Mouse (Mus musculus) embryonic facial prominence, embryonic 13.5 days (tissue): Measurements from ENCODE around the gene Neurl3. TPM values are rescaled to one million over a fixed set of nuclear protein-coding genes. Genes with fewer than 3 reads are reported as not detected.

ENCODE experiments used
- ATAC-seq: fragments of 200-750 bp; cut with Nextera tagmentation; 2 replicates; pipeline ENCODE4 v1.8.0; 2017; ENCODE audit warnings: low read depth; ENCODE audit not compliant: insufficient number of reproducible peaks, insufficient read depth, low FRiP score, low TSS enrichment
- H3K27ac ChIP-seq: fragments of 300-500 bp; sonication (generic); 2 replicates; pipeline ENCODE4 v1.5.1; 2015; ENCODE audit warnings: moderate library complexity, mild to moderate bottlenecking, inconsistent platforms
- H3K27me3 ChIP-seq: fragments of 300-500 bp; sonication (generic); 2 replicates; pipeline ENCODE4 v1.6.1; 2015; ENCODE audit warnings: mild to moderate bottlenecking, inconsistent platforms
- H3K36me3 ChIP-seq: fragments of 300-500 bp; sonication (generic); 2 replicates; pipeline ENCODE4 v1.6.1; 2015; ENCODE audit warnings: mild to moderate bottlenecking, inconsistent platforms
- H3K4me1 ChIP-seq: fragments of 300-500 bp; sonication (generic); 2 replicates; pipeline ENCODE4 v1.6.1; 2015; ENCODE audit warnings: inconsistent platforms
- H3K4me2 ChIP-seq: fragments of 300-500 bp; sonication (generic); 2 replicates; pipeline ENCODE4 v1.6.1; 2015; ENCODE audit warnings: moderate library complexity, mild to moderate bottlenecking, inconsistent platforms
- H3K4me3 ChIP-seq: fragments of 300-500 bp; sonication (generic); 2 replicates; pipeline ENCODE4 v1.5.1; 2015; ENCODE audit warnings: mild to moderate bottlenecking, inconsistent platforms
- H3K9ac ChIP-seq: fragments of 300-500 bp; sonication (generic); 2 replicates; pipeline ENCODE4 v1.6.1; 2015; ENCODE audit warnings: mild to moderate bottlenecking, inconsistent platforms
- H3K9me3 ChIP-seq: fragments of 300-500 bp; sonication (generic); 2 replicates; pipeline ENCODE4 v1.6.1; 2016; ENCODE audit warnings: inconsistent platforms
- WGBS: fragments of 180-500 bp; shearing (Covaris S2); methylation state at CpG from one replicate; pipeline ENCODE4 v1.1.7; 2015; ENCODE audit warnings: mixed read lengths; 5-methylcytosine and 5-hydroxymethylcytosine counted together
- polyA plus RNA-seq: library from polyadenylated mRNA; unstranded; fragments of >200 nt; fragmentation: Nextera tagmentation; extraction: Ambion mirVana; gene quantifications from 2 replicates; pipeline ENCODE4 v1.2.1, GENCODE M21; 2015

Gene Neurl3
- polyA plus RNA-seq, 1 experiment from 2014 or later = 0.86 TPM

DNA sequence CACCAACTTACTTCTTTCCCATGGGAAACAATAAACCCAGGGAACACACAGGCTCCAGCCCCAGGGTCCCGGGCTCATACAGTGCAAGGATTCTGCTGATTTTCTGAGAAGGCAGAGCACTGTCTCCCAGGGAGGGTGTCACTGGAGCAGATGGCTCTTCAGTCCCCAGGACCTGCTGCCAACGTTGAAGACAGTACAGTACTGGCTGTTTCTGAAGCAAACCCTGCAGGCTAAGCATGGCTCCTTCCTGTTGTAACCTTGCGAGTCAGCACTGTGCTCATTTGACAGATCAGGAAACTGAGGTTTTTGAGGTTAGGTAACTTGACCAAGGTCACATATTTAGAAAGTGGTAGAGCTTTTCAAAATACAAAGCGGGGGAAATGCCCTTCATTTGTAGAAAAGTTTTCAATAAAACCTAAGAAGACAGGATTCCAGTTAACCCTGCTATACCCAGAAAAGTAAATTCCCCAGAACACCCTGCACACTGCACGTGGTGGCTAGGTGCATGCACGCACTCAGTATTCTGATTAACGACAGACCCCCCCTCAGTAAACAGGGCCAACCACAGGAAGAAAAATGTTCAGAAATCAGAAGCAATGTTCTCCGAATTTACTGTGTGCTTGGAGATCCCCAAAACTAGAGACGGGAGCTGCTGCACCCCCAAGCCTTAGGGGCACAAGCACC is 22.1 kb upstream of the Neurl3 start:
- peaks cover 3% of the 10 kb centered on the region; the same call in 1 of the 2 replicates for H3K4me1 ChIP-seq
- H3K9me3 ChIP-seq = no peaks in the 10 kb centered on the region
- H3K4me2 ChIP-seq = no peak overlapping the region
- H3K36me3 ChIP-seq = no peaks in the 10 kb centered on the region
- no peak for ATAC-seq
- no peak overlapping the region for H3K9ac ChIP-seq
- H3K4me3 ChIP-seq = no peak overlapping the region
- H3K27me3 ChIP-seq = peaks cover 48% of the 10 kb centered on the region
- H3K27ac ChIP-seq = no peak overlapping the region
- 67% methylated on average over 9 of the region's 9 CpGs for WGBS

- Histone ChIP-seq H3K9me3 (no peaks in the 10 kb centered on the region), H3K27me3 (peaks cover 26% of the 10 kb centered on the region), H3K4me3 (no peak overlapping the region), H3K4me2 (no peak overlapping the region), H3K27ac (no peak overlapping the region), H3K9ac (no peak overlapping the region), H3K4me1 (peaks cover 3% of the 10 kb centered on the region; the same call in 1 of the 2 replicates), H3K36me3 (no peaks in the 10 kb centered on the region)
- no peak for ATAC-seq
- WGBS = 75% methylated on average over 3 of the region's 3 CpGs
Observed at GRCm38 (mm10) chr1:36294402-36294801, 19.9 kb upstream of the Neurl3 start.

DNA sequence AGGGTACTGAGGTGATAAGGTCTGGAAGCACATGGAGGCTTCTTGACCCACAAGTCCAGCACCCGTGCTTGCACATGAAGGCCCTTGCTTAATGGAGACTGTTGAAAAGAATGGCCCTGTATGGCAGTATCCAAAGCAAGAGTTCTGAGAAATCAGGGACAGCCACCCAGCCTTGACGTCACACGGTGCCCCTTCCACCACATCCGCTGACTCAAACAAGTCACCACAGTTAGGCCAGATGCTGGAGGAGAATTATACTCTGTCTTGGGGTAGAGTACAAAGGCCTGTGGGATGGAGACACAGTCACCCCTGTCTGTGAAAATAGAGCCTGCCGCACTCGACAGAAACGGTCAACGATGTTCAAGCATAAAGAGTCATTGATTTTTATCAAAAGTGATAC is 19.0 kb upstream of the Neurl3 start:
- Histone ChIP-seq H3K9me3 (no peaks in the 10 kb centered on the region), H3K4me1 (no peaks in the 10 kb centered on the region), H3K4me2 (no peak overlapping the region), H3K27me3 (peaks cover 17% of the 10 kb centered on the region), H3K27ac (no peak overlapping the region), H3K9ac (no peak overlapping the region), H3K36me3 (no peaks in the 10 kb centered on the region), H3K4me3 (no peak overlapping the region)
- no peak; the same call in 1 of the 2 replicates for ATAC-seq
- 91% methylated on average over 8 of the region's 8 CpGs for WGBS

DNA sequence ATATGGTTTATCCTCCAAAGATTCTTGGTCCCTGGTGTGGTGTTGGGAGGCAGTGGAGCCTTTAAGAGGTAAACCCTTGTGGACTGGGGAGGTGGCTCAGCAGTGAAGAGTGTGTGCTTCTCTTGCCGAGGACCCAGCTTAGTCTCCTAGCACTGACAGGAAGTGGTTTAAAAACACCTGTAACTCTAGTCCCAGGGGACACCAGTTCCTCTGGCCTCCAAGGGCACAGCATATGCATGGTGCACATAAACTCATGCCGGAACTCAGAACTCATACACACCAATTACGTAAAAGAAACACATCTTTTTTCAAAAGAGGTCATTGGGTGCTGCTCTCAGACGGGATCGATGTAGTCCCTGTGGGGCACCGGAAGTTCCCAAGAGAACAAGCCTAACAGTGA is 7.4 kb upstream of the Neurl3 start:
- no peak for ATAC-seq
- H3K4me2 ChIP-seq = no peak overlapping the region
- H3K36me3 ChIP-seq = no peaks in the 10 kb centered on the region
- 85% methylated on average over 6 of the region's 6 CpGs for WGBS
- no peak overlapping the region for H3K27ac ChIP-seq
- no peak overlapping the region for H3K4me3 ChIP-seq
- H3K4me1 ChIP-seq = no peaks in the 10 kb centered on the region
- H3K27me3 ChIP-seq = no peaks in the 10 kb centered on the region
- H3K9ac ChIP-seq = no peak overlapping the region
- H3K9me3 ChIP-seq = no peaks in the 10 kb centered on the region

DNA sequence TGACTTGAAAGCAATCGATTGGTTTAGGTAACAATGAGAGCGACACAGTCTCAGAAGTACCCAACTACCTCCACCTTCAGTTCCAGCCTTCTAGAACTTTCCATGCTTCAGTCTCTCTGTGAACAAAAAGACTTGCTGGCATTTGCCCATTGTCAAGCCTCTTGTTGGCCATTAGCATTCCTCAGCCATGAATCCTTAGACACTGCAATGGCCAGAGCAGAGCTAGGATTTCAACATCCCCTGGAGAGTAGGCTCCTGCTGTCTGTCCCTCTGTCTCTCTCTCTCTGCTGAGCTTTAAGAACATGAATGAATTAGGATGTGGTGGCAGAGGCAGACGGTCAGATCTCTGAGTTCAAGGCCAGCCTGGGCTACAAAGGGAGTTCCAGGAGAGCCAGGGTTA is 6.5 kb upstream of the Neurl3 start:
- Histone ChIP-seq H3K27ac (no peak overlapping the region), H3K9me3 (no peaks in the 10 kb centered on the region), H3K4me3 (no peak overlapping the region), H3K27me3 (no peaks in the 10 kb centered on the region), H3K9ac (no peak overlapping the region), H3K4me1 (no peaks in the 10 kb centered on the region), H3K36me3 (no peaks in the 10 kb centered on the region), H3K4me2 (no peak overlapping the region)
- 90% methylated on average over 3 of the region's 3 CpGs for WGBS
- no peak for ATAC-seq

DNA sequence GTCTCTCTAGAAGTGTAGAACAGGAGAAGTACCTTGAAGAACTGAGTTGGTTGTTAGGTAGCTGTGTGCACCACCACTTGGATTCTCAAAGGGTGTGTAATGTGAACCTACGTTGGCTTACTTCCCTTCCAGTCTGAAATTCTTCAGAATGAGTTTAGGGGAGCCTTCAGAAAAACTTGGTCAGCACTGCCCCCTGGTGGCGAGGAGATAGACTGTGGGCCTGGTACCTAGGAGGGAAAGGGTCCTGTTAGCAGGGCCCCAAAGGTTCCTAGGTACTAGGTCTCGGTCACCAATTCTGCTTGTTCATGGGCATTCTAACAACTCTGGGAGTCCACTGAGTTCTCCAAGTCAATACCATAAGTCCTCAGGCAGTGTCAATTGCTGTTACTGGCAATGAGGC is 4.7 kb upstream of the Neurl3 start:
- H3K9me3 ChIP-seq = no peaks in the 10 kb centered on the region
- WGBS = 21% methylated on average over 3 of the region's 3 CpGs
- no peaks in the 10 kb centered on the region for H3K36me3 ChIP-seq
- H3K9ac ChIP-seq = no peak overlapping the region
- H3K4me2 ChIP-seq = no peak overlapping the region
- no peaks in the 10 kb centered on the region for H3K27me3 ChIP-seq
- H3K4me3 ChIP-seq = no peak overlapping the region
- ATAC-seq = no peak
- H3K4me1 ChIP-seq = no peaks in the 10 kb centered on the region
- no peak overlapping the region for H3K27ac ChIP-seq

GRCm38 (mm10) chr1:36277267-36278060 is 3.0 kb upstream of the Neurl3 start:
- 20% methylated on average over 7 of the region's 7 CpGs for WGBS
- Histone ChIP-seq H3K4me1 (peaks cover 11% of the 10 kb centered on the region), H3K9me3 (no peaks in the 10 kb centered on the region), H3K27me3 (no peaks in the 10 kb centered on the region), H3K36me3 (no peaks in the 10 kb centered on the region), H3K4me2 (no peak overlapping the region), H3K4me3 (no peak overlapping the region), H3K9ac (no peak overlapping the region), H3K27ac (no peak overlapping the region)
- ATAC-seq = no peak

- WGBS = 70% methylated on average over 13 of the region's 13 CpGs
- no peaks in the 10 kb centered on the region for H3K36me3 ChIP-seq
- no peak for ATAC-seq
- H3K4me3 ChIP-seq = no peak overlapping the region
- H3K27ac ChIP-seq = no peak overlapping the region
- H3K9me3 ChIP-seq = no peaks in the 10 kb centered on the region
- H3K4me1 ChIP-seq = peaks cover 16% of the 10 kb centered on the region
- H3K9ac ChIP-seq = no peak overlapping the region
- no peak overlapping the region for H3K4me2 ChIP-seq
- H3K27me3 ChIP-seq = peaks cover 6% of the 10 kb centered on the region
Observed at GRCm38 (mm10) chr1:36275635-36276389, 1.3 kb upstream of the Neurl3 start.

DNA sequence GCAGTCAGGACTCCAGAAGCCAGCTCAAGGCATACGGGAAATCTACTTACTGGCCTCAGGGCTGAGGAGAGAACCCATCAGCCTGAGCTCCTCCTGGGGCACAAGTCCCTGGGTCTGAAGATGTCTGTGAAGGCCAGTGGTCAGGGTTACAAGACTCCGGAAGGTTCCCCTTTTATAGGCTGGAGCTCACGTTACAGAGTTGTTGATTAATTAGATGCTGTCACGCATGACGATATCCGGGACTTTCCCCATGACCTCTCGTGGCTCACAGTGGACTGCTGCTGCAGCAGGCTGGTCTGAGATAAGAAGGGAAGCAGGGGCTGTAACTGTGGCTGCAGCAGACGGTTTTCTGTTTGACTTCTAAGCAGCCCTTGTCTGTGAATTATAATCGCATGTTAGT is 1.2 kb downstream of the Neurl3 start:
- H3K4me1 ChIP-seq = peaks cover 24% of the 10 kb centered on the region
- H3K4me3 ChIP-seq = no peak overlapping the region
- H3K9me3 ChIP-seq = no peaks in the 10 kb centered on the region
- ATAC-seq = no peak
- H3K27ac ChIP-seq = no peak overlapping the region
- H3K9ac ChIP-seq = no peak overlapping the region
- H3K4me2 ChIP-seq = no peak overlapping the region
- WGBS = 19% methylated on average over 9 of the region's 9 CpGs
- H3K27me3 ChIP-seq = peaks cover 31% of the 10 kb centered on the region
- no peaks in the 10 kb centered on the region for H3K36me3 ChIP-seq

DNA sequence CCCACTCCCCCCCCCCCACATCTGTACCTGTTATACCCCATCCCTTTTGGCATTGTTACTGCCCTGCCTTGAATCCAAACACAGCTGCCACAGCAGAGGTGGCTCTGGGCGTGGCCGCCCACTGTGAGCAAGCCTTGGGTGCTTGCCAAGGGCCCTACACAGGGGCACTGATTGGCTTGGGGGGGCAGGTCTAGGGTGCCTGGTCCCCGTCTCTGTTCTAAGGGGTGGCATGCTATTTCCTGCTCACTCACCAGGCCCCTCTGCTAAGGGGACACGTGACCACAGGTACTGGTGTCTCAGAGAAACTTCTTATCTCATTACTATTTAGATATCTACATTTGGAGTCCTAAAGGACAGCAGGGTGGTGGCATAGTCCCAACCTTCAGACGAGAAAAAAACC is 1.9 kb downstream of the Neurl3 start:
- no peak for ATAC-seq
- H3K9me3 ChIP-seq = no peaks in the 10 kb centered on the region

DNA sequence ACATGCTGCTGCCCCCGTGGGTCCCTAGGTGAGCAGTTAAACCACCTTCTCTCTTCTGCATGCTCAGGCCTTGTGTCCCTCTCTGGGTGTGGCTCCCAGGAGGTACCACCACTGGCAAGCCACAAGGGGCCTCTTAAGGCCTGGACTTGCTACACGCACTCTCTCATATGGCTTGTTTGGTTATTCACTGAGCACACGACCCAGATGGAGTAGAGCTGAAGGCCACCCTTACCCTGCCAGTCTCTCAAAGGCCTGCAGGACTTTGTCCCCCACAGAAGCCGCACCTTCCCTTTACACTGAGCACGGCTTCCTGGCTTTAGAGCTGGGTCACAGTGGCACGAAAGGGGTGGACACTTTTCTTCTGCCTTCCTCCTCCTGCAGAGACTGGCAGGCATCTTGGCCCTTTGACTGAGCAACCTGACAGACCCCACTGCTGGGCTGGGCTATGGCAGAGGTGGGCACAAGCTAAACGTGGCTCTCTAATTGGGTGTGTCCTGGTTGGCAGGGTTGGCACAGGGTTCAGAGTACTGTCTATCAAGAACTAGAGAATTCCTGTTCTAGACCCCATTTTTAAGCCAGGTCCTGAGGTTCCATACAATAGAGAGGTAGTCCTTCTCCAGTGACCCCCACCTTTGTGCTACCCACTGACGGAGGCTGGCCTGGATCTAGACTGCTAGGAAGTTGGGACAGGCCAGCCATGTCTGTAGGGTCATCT is 2.8 kb downstream of the Neurl3 start:
- no peaks in the 10 kb centered on the region for H3K36me3 ChIP-seq
- H3K4me1 ChIP-seq = peaks cover 24% of the 10 kb centered on the region
- H3K27me3 ChIP-seq = peaks cover 31% of the 10 kb centered on the region
- H3K4me2 ChIP-seq = no peak overlapping the region
- ATAC-seq = no peak
- H3K9me3 ChIP-seq = no peaks in the 10 kb centered on the region
- H3K27ac ChIP-seq = no peak overlapping the region
- no peak overlapping the region for H3K9ac ChIP-seq
- WGBS = 73% methylated on average over 8 of the region's 8 CpGs
- no peak overlapping the region for H3K4me3 ChIP-seq

More for the DNA sequence above, 1.9 kb downstream of the Neurl3 start:
- 64% methylated on average over 5 of the region's 5 CpGs for WGBS
- no peak overlapping the region for H3K9ac ChIP-seq
- no peak overlapping the region for H3K27ac ChIP-seq
- peaks cover 31% of the 10 kb centered on the region for H3K27me3 ChIP-seq
- H3K4me2 ChIP-seq = no peak overlapping the region
- no peak overlapping the region for H3K4me3 ChIP-seq
- peaks cover 24% of the 10 kb centered on the region for H3K4me1 ChIP-seq
- H3K36me3 ChIP-seq = no peaks in the 10 kb centered on the region
